Mouse (Mus musculus): ENCODE data around the gene Sema6d.

DNA sequence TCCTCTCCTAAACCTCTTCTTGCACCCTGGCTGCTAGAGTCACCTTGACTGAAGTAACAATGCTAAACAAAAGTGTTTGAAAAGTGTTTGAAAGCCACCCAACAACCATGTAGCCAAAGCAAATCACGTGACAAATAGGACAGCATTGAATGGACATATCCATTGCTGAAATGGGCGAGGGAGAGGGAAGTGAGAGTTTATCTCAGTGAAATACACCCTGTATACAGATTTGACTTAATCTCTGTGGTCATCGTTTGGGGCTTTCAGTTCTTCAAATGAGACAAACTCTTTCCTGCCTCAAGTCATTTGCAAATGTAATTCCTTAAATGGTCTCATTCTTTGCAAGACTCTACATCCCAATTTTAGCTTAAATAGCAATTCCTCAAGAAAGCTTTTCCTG, 174.5 kb downstream of the Sema6d start:
- TF ChIP-seq CTCF (IDR thresholded peaks at IDR 0.05; ENCODE audit: low read depth, low read length) (no peak), POLR2A (IDR thresholded peaks at IDR 0.05; ENCODE audit: insufficient read depth, low read length) (no peak), EP300 (IDR thresholded peaks at IDR 0.05; ENCODE audit: insufficient read depth, low read depth, low read length) (no peak)

Measured in ES-Bruce4 (cell line).